14 mouse cellular contexts compared by ENCODE assay signal in genomic region chr12:4908391-4908790, GRCm38 (mm10). TPM values are rescaled to one million over a fixed set of nuclear protein-coding genes. Genes with fewer than 3 reads are reported as not detected.
A peak's percentile ranks its signal among the peaks of the same experiment; 100 is the strongest.
DNase-seq lines count a peak whose midpoint lies in the region; ATAC-seq and TF ChIP-seq lines count a peak whose summit lies in the region.
"Had no signal": no experiment of that assay in that cellular context is flagged by ENCODE, and none has a peak within 500 bp of the region (broad histone marks: within the 10 kb centered on the region; RNA-seq: fewer than 3 reads in every experiment).

No protein-coding gene starts in this region.

- intact Hi-C loops in heart, postnatal 36 days (cut with DNase I) = loop anchor here (5.0 kb wide), 1 partner anchor 1336 kb away; the partner anchor contains the start of gene Dtnb

- WGBS in midbrain, embryonic 10.5 days = 93% methylated on average over 7 of the region's 7 CpGs
- 93% methylated on average over 7 of the region's 7 CpGs for WGBS in midbrain, embryonic 14.5 days
- WGBS in liver, embryonic 16.5 days (ENCODE audit: insufficient replicate concordance) = 83% methylated on average over 7 of the region's 7 CpGs

- peak overlapping the region; percentile 77; the same call in 1 of the 2 replicates for H3K4me3 ChIP-seq in midbrain, embryonic 10.5 days
- no peak overlapping the region for H3K4me3 ChIP-seq in midbrain, embryonic 14.5 days (replicated peaks; ENCODE audit: low read depth, low read length)
- peak overlapping the region; percentile 66 to 74 for H3K4me3 ChIP-seq in ES-E14 (ENCODE audit: insufficient read depth in 1 of 2, low read depth in 1 of 2, low read length in 2 of 2, poor library complexity in 1 of 2, severe bottlenecking in 1 of 2)
- H3K4me3 ChIP-seq in liver, embryonic 16.5 days (ENCODE audit: low read depth, low read length) = peak overlapping the region; percentile 95

- no peaks in the 10 kb centered on the region for H3K9me3 ChIP-seq in midbrain, embryonic 10.5 days (replicated peaks)
- H3K9me3 ChIP-seq in midbrain, embryonic 14.5 days (ENCODE audit: control insufficient read depth, low read length) = no peaks in the 10 kb centered on the region
- H3K9me3 ChIP-seq in ES-E14 (ENCODE audit: control insufficient read depth, insufficient read depth, low read depth, low read length) = no peaks in the 10 kb centered on the region
- no peaks in the 10 kb centered on the region for H3K9me3 ChIP-seq in liver, embryonic 16.5 days (replicated peaks; ENCODE audit: control insufficient read depth, low read length)
- H3K9me3 ChIP-seq: embryonic facial prominence, embryonic 15.5 days; neural tube, embryonic 13.5 days had no signal

- no peak overlapping the region for H3K27ac ChIP-seq in midbrain, embryonic 10.5 days (replicated peaks)
- no peak overlapping the region for H3K27ac ChIP-seq in midbrain, embryonic 14.5 days (replicated peaks; ENCODE audit: low read depth, low read length)
- H3K27ac ChIP-seq in ES-E14 (ENCODE audit: insufficient read depth, low read depth, low read length, poor library complexity, severe bottlenecking) = peak overlapping the region; percentile 98; the same call in 1 of the 2 replicates
- H3K27ac ChIP-seq in liver, embryonic 16.5 days (ENCODE audit: low read length) = no peak overlapping the region
- H3K27ac ChIP-seq: embryonic facial prominence, embryonic 15.5 days had no signal

- no peaks in the 10 kb centered on the region for H3K27me3 ChIP-seq in midbrain, embryonic 10.5 days (ENCODE audit: low read depth, poor library complexity, severe bottlenecking)
- H3K27me3 ChIP-seq in midbrain, embryonic 14.5 days (ENCODE audit: control insufficient read depth, insufficient read depth, low read length) = no peaks in the 10 kb centered on the region
- H3K27me3 ChIP-seq in liver, embryonic 16.5 days (ENCODE audit: control insufficient read depth, insufficient read depth, low read depth, low read length) = no peaks in the 10 kb centered on the region
- H3K27me3 ChIP-seq: embryonic facial prominence, embryonic 15.5 days; neural tube, embryonic 13.5 days had no signal

- peaks cover 8% of the 10 kb centered on the region for H3K4me1 ChIP-seq in midbrain, embryonic 10.5 days
- H3K4me1 ChIP-seq in midbrain, embryonic 14.5 days (ENCODE audit: control insufficient read depth, insufficient read depth, low read length) = peaks cover 3% of the 10 kb centered on the region; the same call in 1 of the 2 replicates
- H3K4me1 ChIP-seq in ES-E14 (ENCODE audit: control insufficient read depth in 2 of 2, insufficient read depth in 2 of 2, low read length in 2 of 2, poor library complexity in 1 of 2) = peaks cover 5 to 6% of the 10 kb centered on the region in 2 experiments
- peaks cover 20% of the 10 kb centered on the region for H3K4me1 ChIP-seq in liver, embryonic 16.5 days (ENCODE audit: control insufficient read depth, low read depth, low read length)
- H3K4me1 ChIP-seq: embryonic facial prominence, embryonic 15.5 days had no signal

- no peak overlapping the region for H3K4me2 ChIP-seq in midbrain, embryonic 14.5 days (ENCODE audit: low read length)
- peak overlapping the region; percentile 87; the same call in 1 of the 2 replicates for H3K4me2 ChIP-seq in liver, embryonic 16.5 days (ENCODE audit: low read depth, low read length)

- ATAC-seq in midbrain, embryonic 14.5 days (ENCODE audit: low FRiP score, low TSS enrichment) = no peak
- no peak for ATAC-seq in liver, embryonic 16.5 days (ENCODE audit: low read depth)

- H3K9ac ChIP-seq in midbrain, embryonic 14.5 days (replicated peaks; ENCODE audit: low read length) = no peak overlapping the region
- H3K9ac ChIP-seq in ES-E14 (ENCODE audit: insufficient read depth, low read depth, low read length, poor library complexity, severe bottlenecking) = peak overlapping the region; percentile 66; the same call in 1 of the 2 replicates
- peak overlapping the region; percentile 99 for H3K9ac ChIP-seq in liver, embryonic 16.5 days (ENCODE audit: low read depth, low read length)

- H3K36me3 ChIP-seq in midbrain, embryonic 10.5 days = no peaks in the 10 kb centered on the region
- H3K36me3 ChIP-seq in midbrain, embryonic 14.5 days (ENCODE audit: control insufficient read depth, insufficient read depth, low read length) = no peaks in the 10 kb centered on the region
- H3K36me3 ChIP-seq in ES-E14 (ENCODE audit: control insufficient read depth, insufficient read depth, low read length, poor library complexity, severe bottlenecking) = no peaks in the 10 kb centered on the region
- no peaks in the 10 kb centered on the region for H3K36me3 ChIP-seq in liver, embryonic 16.5 days (ENCODE audit: control insufficient read depth, insufficient read depth)
- H3K36me3 ChIP-seq: embryonic facial prominence, embryonic 15.5 days; neural tube, embryonic 13.5 days had no signal

- DNase-seq in heart, adult 11 months = peak; percentile 62
- no peak for DNase-seq in heart, postnatal 36 days
- no peak for DNase-seq in midbrain, embryonic 10.5 days (ENCODE audit: low spot score)
- DNase-seq in midbrain, embryonic 14.5 days = no peak
- DNase-seq in ES-E14 (ENCODE audit: low read depth, low spot score) = no peak
- no peak for DNase-seq in spleen, postnatal 14 days (ENCODE audit: low spot score in 2 of 2)
- DNase-seq in lung, postnatal 14 days = no peak
- DNase-seq: adrenal gland, adult 2 months; cerebellum, postnatal 36 days; heart, adult 2 months; thymus, postnatal 36 days had no signal

- in situ Hi-C loops in ES-E14 (cut with MboI; ENCODE audit: low sequenced_read_pairs in 2 of 2, unreplicated experiment in 2 of 2) = no loop called here

TF ChIP-seq in ES-E14, 5 proteins besides CTCF, POLR2A, EP300 and RAD21:
- 0 out of 2 replicates have a peak, but pooled peaks have one; percentile 7 for TF ChIP-seq ZC3H11A (IDR thresholded peaks at IDR 0.05; ENCODE audit: borderline replicate concordance, low read depth, low read length)
- TF ChIP-seq CHD2 (IDR thresholded peaks at IDR 0.05; ENCODE audit: low read depth, low read length) = no peak

RNA-seq across cellular contexts. Expression of gene Ubxn2a, which starts 0.9 kb away (rescaled TPM):
- total RNA-seq in heart, postnatal 36 days (2021) = 10 to 100 TPM; 67.8 to 69.2 TPM
- 19.1 and 21.1 TPM in 2 replicates for polyA plus RNA-seq in midbrain, embryonic 10.5 days (2016; fragmentation: Nextera tagmentation; extraction: Ambion mirVana)
- 31.4 and 38.9 TPM in 2 replicates for polyA plus RNA-seq in midbrain, embryonic 14.5 days (2014; fragmentation: Nextera tagmentation; extraction: Ambion mirVana)
- 67.8 and 93.7 TPM in 2 replicates for total RNA-seq in ES-E14 (2012; rRNA removed)
- polyA plus RNA-seq in liver, embryonic 16.5 days (2015; fragmentation: Nextera tagmentation; extraction: Ambion mirVana) = 20.9 and 23.2 TPM in 2 replicates

RNA-seq across cellular contexts. Expression of gene Atad2b, which starts 8.8 kb away (rescaled TPM):
- 10 to 100 TPM; 13.2 to 15.8 TPM for total RNA-seq in heart, postnatal 36 days (2021)
- polyA plus RNA-seq in midbrain, embryonic 10.5 days (2016; fragmentation: Nextera tagmentation; extraction: Ambion mirVana) = 12.4 and 12.9 TPM in 2 replicates
- 16.4 and 20.3 TPM in 2 replicates for polyA plus RNA-seq in midbrain, embryonic 14.5 days (2014; fragmentation: Nextera tagmentation; extraction: Ambion mirVana)
- total RNA-seq in ES-E14 (2012; rRNA removed) = 16.8 and 22.4 TPM in 2 replicates
- 3.8 TPM in 2 replicates for polyA plus RNA-seq in liver, embryonic 16.5 days (2015; fragmentation: Nextera tagmentation; extraction: Ambion mirVana)

RNA-seq across cellular contexts. Expression of gene Mfsd2b, which starts 34.2 kb away (rescaled TPM):
- under 1 TPM; 0.42 to 0.65 TPM for total RNA-seq in heart, postnatal 36 days (2021)
- 3.5 and 4.6 TPM in 2 replicates for polyA plus RNA-seq in midbrain, embryonic 10.5 days (2016; fragmentation: Nextera tagmentation; extraction: Ambion mirVana)
- 1.7 and 2.5 TPM in 2 replicates for polyA plus RNA-seq in midbrain, embryonic 14.5 days (2014; fragmentation: Nextera tagmentation; extraction: Ambion mirVana)
- 2.4 and 3.2 TPM in 2 replicates for total RNA-seq in ES-E14 (2012; rRNA removed)
- 60.8 and 63.3 TPM in 2 replicates for polyA plus RNA-seq in liver, embryonic 16.5 days (2015; fragmentation: Nextera tagmentation; extraction: Ambion mirVana)

Comparison
In these comparisons a context has a peak if more than half of its experiments do, and no peak if none do; other contexts are left out.
1. RNA of gene Mfsd2b, which starts 34.2 kb away (polyA plus RNA-seq): 60.8 to 63.3 TPM in liver, embryonic 16.5 days; 3.5 to 4.6 TPM in midbrain, embryonic 10.5 days and 1.7 to 2.5 TPM in midbrain, embryonic 14.5 days; every median in the first group is over 10 times any median in the second.